Mouse (Mus musculus) lung, adult 2 months (tissue): ENCODE results near the gene Asgr2. TPM values are rescaled to one million over a fixed set of nuclear protein-coding genes. Genes with fewer than 3 reads are reported as not detected.
"Not testable (repeated sequence)": the region's sequence is repeated elsewhere in the genome, so short reads cannot be mapped to it uniquely, and the experiment has no call there.

ENCODE experiments used
- DNase-seq: peaks from one replicate; pipeline ENCODE4 v3.0.0; 2022
- H3K4me1 ChIP-seq: fragments of 200-500 bp; 2 replicates; pipeline ENCODE4 v1.6.1; 2011; ENCODE audit warnings: low read length; ENCODE audit not compliant: control insufficient read depth, insufficient read depth
- H3K4me3 ChIP-seq: fragments of 200-500 bp; replicated peaks from 2 replicates; pipeline ENCODE3; 2011; ENCODE audit warnings: low read depth, mild to moderate bottlenecking, control low read depth, low read length; ENCODE audit errors: extremely low read depth
- CTCF ChIP-seq: fragments of 200-500 bp; IDR thresholded peaks from 2 replicates; pipeline ENCODE4 v1.5.1; 2011; ENCODE audit warnings: mild to moderate bottlenecking, low read length, control low read depth; ENCODE audit not compliant: insufficient read depth
- POLR2A ChIP-seq: fragments of 200-500 bp; IDR thresholded peaks from 2 replicates; pipeline ENCODE4 v1.6.1; 2011; ENCODE audit warnings: low read depth, mild to moderate bottlenecking, control low read depth, low read length, borderline replicate concordance; ENCODE audit errors: extremely low read depth
- WGBS: fragments of 180-500 bp; shearing (Covaris S2); methylation state at CpG from one replicate; pipeline ENCODE4 v1.1.7; 2018; 5-methylcytosine and 5-hydroxymethylcytosine counted together
- polyA plus RNA-seq: library from polyadenylated mRNA; depleted of rRNA; stranded (reverse); fragments of >200 nt; gene quantifications from 2 replicates; pipeline ENCODE4 v1.2.3, GENCODE M21; 2012

Gene Asgr2
- polyA plus RNA-seq, 1 experiment: 0.51 TPM

DNA sequence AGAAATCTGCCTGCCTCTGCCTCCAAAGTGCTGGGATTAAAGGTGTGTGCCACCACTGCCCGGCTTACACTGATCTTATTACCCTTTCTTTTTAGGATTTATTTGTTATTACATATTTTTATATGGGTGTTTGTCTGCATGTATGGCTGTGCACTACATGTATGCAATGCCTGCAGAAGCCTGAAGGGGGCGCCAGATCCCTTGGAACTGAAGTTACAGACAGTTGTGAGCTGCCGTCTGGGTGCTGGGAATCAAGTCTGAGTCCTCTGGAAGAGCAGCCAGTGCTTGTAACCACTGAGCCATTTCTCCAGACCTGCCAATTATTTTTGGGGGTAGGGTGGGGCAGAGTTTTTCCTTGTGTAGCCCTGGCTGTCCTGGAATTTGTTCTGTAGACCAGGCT lies 29.4 kb upstream of the Asgr2 start:
- H3K4me3 ChIP-seq: no peak overlapping the region
- TF ChIP-seq CTCF (no peak), POLR2A (no peak)
- no peaks in the 10 kb centered on the region for H3K4me1 ChIP-seq
- DNase-seq: no peak
- WGBS: 67% methylated on average over 3 of the region's 3 CpGs

GRCm38 (mm10) chr11:70066701-70067100 lies 25.7 kb upstream of the Asgr2 start:
- TF ChIP-seq POLR2A (no peak), CTCF (no peak)
- WGBS: 55% methylated on average over 4 of the region's 4 CpGs
- Histone ChIP-seq H3K4me3 (no peak overlapping the region), H3K4me1 (no peaks in the 10 kb centered on the region)
- no peak for DNase-seq

DNA sequence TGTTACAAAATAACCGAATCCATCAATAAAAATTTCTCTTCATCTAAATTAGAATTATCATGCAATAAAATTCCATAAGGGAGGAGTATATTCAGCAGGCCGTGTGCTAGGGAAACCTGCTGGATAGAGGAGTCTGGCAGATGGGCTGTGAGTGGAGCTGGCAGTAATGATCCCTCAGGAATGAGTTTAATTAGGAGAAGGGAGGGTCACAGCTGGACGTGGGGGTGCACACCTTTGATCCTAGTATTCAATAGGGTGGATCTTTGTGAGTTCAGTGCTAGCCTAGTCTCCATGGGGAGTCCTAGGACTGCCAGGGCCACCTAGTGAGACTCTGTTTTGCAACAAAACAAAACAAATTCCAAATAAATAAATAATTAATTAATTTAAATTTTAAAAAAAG lies 24.2 kb upstream of the Asgr2 start:
- no peak for DNase-seq

GRCm38 (mm10) chr11:70070057-70070456 lies 22.4 kb upstream of the Asgr2 start:
- WGBS: 70% methylated on average over 6 of the region's 6 CpGs
- DNase-seq: no peak
- no peak for TF ChIP-seq POLR2A
- no peak for TF ChIP-seq CTCF
- Histone ChIP-seq H3K4me3 (no peak overlapping the region), H3K4me1 (no peaks in the 10 kb centered on the region)

More for the DNA sequence above, 24.2 kb upstream of the Asgr2 start:
- TF ChIP-seq POLR2A: no peak
- TF ChIP-seq CTCF: no peak
- Histone ChIP-seq H3K4me3 (no peak overlapping the region), H3K4me1 (no peaks in the 10 kb centered on the region)
- WGBS: 57% methylated on average over 3 of the region's 3 CpGs

DNA sequence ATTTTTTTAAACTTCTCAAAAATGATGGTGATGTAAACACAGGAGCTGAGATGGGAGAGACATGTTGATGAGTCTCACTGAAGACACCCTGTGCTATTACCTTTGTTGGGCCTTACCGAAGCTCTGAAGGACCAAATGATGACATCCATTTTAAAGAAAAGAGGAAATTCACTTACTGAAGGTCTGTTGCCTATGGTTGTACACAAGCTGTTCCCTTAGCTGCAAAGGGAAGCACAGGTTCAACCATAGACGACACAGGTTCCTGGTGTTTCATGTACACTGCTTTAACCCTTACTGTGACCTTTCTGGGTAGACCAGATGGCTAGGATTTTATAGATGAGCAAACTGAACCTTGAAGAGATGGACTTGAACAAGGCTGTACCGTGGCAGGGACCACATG lies 21.8 kb upstream of the Asgr2 start:
- H3K4me1 ChIP-seq, H3K4me3 ChIP-seq, DNase-seq: not testable (repeated sequence)
- 69% methylated on average over 3 of the region's 3 CpGs for WGBS

DNA sequence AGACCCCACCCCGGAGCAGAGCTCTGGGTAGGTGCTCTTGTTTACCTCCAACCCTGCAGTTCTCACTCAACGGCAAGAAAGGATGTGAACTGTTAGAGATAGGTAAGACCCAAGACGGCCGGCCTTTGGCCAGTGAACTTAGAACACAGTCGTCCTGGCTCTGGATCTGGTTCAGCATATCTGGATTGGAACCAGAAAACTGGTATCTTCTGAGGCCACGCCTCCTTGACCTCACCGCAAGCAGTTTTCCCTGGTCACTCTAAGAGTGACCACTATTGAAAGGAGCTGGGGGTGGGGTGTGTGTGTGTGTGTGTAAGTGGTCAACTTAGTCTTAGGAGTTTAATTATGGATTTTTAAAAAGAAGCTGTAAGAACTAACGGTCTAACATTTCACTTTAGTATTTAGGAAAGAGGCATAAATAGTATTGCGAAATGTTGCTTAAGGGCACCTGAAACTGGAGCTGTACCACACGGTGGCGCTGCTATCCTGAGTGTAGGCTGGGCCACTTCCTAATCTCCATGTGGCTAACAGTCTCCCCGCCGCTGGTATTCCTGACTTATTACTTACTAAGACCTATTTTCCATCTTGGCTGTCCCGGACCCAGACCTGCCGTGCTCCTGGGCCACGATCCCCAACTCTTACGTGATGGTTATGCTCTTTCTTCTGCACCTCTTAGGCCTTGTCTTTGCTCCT lies 17.9 kb upstream of the Asgr2 start:
- TF ChIP-seq CTCF (peak; percentile 94), POLR2A (no peak)
- peak; percentile 74 for DNase-seq
- H3K4me3 ChIP-seq: no peak overlapping the region
- no peaks in the 10 kb centered on the region for H3K4me1 ChIP-seq
- 29% methylated on average over 17 of the region's 17 CpGs for WGBS

- TF ChIP-seq POLR2A (no peak), CTCF (no peak)
- Histone ChIP-seq H3K4me1 (no peaks in the 10 kb centered on the region), H3K4me3 (no peak overlapping the region)
- DNase-seq: no peak
- WGBS: 67% methylated on average over 6 of the region's 6 CpGs
Observed at GRCm38 (mm10) chr11:70075581-70075980, 16.9 kb upstream of the Asgr2 start.

- DNase-seq: no peak
- Histone ChIP-seq H3K4me3 (no peak overlapping the region), H3K4me1 (no peaks in the 10 kb centered on the region)
- TF ChIP-seq CTCF (no peak), POLR2A (no peak)
- WGBS: 48% methylated on average over 3 of the region's 3 CpGs
Observed at GRCm38 (mm10) chr11:70077441-70077840, 15.0 kb upstream of the Asgr2 start.

- no peaks in the 10 kb centered on the region for H3K4me1 ChIP-seq
- 53% methylated on average over 6 of the region's 6 CpGs for WGBS
- TF ChIP-seq POLR2A (no peak), CTCF (no peak)
- no peak overlapping the region for H3K4me3 ChIP-seq
- no peak for DNase-seq
Observed at GRCm38 (mm10) chr11:70079175-70079574, 13.3 kb upstream of the Asgr2 start.

DNA sequence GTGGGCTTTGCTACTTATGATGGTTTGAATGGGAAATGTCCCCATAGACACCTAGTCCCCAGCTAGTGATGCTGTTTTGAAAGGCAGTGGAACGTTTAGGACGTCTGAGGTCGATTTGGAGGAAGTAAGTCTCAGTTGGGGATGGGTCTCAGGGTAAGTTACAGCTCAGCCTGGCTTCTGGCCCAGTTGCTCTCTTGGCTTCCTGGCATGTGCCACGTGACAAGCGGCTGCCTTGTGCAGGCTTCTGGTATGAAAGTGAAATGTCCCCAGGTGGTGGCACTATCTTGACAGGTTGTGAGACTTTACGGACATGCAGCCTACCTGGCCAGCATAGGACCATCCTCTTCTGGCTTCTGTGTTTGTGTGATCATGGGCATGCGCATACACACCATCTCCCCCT lies 12.5 kb upstream of the Asgr2 start:
- DNase-seq: peak; percentile 43
- Histone ChIP-seq H3K4me1 (no peaks in the 10 kb centered on the region), H3K4me3 (no peak overlapping the region)
- TF ChIP-seq POLR2A: no peak
- no peak for TF ChIP-seq CTCF
- 38% methylated on average over 7 of the region's 7 CpGs for WGBS
